Mouse (Mus musculus) gastrocnemius, postnatal 4 days (tissue): ENCODE results near the gene Stoml1. TPM values are rescaled to one million over a fixed set of nuclear protein-coding genes. Genes with fewer than 3 reads are reported as not detected.

ENCODE experiments used
- DNase-seq, 2 experiments: peaks; one replicate each; pipeline ENCODE4 v3.0.0; 2021 to 2022; ENCODE audit warnings: low spot score in 2 of 2, mixed read lengths in 2 of 2
- long read RNA-seq, 2 experiments: library from polyadenylated mRNA; stranded (forward); transcript quantifications; one replicate each; pipeline ENCODE4 v2.0.0; 2021
- total RNA-seq, 2 experiments: library from RNA; stranded (reverse); gene quantifications; 2 replicates each; pipeline ENCODE4 v1.2.3; 2021

The Stoml1 gene
- 10 to 100 TPM; 16.1 to 16.6 TPM for total RNA-seq
- long read RNA-seq, experiment 1, transcript Stoml1-201 (7 exons, 1,984 nt): major isoform, 17 of 35 reads
- long read RNA-seq, experiment 1, partial matches to known transcripts: 3 of 35 reads
- long read RNA-seq, experiment 1, other reads (novel, unspliced or antisense): 12 of 35 reads
- long read RNA-seq, experiment 2, transcript Stoml1-201 (7 exons, 1,984 nt): major isoform, 23 of 40 reads
- long read RNA-seq, experiment 2, transcript Stoml1-206 (8 exons, 2,236 nt): minor isoform, 5 of 40 reads
- long read RNA-seq, experiment 2, partial matches to known transcripts: 4 of 40 reads
- long read RNA-seq, experiment 2, other reads (novel, unspliced or antisense): 8 of 40 reads

- DNase-seq: peak; percentile 82 to 91
Observed at GRCm38 (mm10) chr9:58253033-58253804, at the start of gene Stoml1. Gene Stoml1, plus strand, starts transcription at chr9:58253164.

- DNase-seq: peak; percentile 62 to 79
Observed at GRCm38 (mm10) chr9:58203516-58204447, 49.2 kb upstream of the Stoml1 start, which contains the start of the genes Islr and Islr2. Gene Islr, minus strand, starts transcription at chr9:58204306. Gene Islr2, minus strand, starts transcription at chr9:58204319.

DNA sequence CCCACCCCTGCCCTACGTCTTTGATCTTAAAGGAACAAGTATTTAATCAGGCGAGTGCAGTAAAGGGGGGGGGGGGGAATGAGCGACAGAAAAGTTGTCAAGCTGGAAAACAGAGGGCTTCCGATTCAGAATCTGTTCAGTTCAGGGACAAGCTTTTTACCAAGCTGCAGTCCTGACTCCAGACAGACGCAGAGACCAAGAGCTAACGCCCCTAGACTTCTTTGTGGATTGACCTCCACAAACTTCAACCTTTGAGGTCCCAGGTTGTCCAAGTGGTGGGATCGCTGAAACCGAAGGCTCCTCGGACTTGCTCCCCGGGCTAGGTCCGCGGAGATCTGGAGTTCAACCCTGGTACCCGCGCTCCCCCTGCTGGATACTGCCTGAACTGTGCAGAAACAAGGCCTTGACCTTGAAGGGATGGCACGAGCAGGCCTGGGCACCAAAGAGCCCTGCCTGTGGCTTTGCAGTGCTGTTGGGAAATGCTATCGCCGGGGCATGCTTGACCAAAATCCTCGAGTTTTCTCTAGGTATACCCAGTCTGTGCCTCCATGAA is 48.4 kb upstream of the Stoml1 start:
- DNase-seq: peak; percentile 90 to 93

DNA sequence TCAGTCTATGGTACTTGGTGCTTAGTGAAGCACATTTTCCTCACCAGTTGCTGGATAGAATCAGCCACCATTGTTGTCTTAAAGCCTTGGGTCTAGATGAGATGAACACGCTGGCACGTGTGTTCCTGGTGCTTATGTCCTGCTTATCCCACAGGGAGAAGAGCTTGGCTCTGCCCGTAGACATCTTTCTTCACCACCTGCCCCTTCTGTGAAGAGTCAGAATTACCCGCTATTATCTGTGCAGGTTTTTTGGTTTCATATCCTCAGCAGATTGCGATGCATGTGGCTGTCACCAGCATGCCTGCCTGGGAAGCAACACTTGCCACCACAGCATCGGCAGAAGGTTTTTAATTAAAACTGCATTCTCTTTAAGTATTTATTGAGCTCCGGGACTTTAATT is 47.0 kb upstream of the Stoml1 start:
- DNase-seq: no peak

DNA sequence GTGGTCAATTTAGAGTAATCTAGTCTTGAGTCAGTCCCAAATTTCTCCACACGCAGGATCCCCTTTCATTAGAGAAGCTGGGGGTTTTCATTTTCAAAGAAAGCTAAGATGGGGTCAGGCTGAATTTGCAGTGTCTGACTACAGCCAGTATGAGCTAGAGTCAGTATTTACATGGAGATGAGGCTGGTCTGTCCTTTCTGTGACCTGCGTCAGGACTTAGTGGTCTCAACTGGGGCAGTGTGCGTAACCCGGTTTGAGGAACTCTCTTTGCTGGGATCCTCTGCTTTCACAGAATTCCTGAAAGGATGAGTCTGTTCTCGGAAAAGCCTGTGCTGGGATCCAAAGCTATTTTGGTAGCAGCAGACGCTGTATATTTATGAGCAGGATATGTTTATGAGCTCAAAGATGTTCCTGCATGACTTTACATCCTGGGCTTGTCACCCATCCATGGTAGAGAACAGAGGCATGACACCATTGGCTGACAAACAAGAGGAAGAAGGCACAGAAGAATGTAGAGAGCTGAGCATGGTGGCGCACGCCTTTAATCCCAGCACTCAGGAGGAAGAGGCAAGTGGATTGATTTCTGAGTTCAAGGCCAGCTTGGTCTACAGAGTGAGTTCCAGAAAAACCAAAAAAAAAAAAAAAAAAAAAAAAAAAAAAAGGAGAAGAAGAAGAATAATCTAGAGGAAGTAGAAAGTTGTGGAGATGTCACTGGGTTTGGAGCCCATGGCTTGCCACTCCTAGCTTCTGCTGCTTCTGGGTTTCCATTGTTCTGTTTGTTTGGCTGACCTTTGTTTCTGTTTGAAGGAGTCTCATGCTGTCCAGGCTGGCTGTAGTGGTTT is 43.3 kb upstream of the Stoml1 start:
- DNase-seq: no peak

GRCm38 (mm10) chr9:58210304-58210627 is 42.7 kb upstream of the Stoml1 start:
- DNase-seq: no peak

DNA sequence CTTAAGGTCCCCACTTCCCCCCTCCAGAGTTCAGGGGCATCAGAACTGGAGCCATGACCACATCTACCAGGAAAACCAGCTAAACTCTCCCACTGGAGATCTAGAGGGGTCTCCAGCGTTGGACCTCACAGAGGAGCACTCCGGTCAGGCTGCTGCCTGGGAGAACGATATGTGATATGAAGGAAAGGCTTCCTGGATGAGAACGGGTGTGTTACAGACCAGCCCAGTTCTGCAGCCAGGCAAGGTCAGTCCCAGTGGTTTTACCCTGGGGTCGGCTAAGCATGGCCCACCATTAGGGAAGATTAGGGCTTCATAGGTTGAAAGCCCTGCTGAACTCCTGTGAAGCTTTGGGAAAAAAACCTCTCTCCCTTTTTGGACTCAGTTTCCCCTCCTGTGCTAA is 39.6 kb upstream of the Stoml1 start:
- no peak for DNase-seq

DNA sequence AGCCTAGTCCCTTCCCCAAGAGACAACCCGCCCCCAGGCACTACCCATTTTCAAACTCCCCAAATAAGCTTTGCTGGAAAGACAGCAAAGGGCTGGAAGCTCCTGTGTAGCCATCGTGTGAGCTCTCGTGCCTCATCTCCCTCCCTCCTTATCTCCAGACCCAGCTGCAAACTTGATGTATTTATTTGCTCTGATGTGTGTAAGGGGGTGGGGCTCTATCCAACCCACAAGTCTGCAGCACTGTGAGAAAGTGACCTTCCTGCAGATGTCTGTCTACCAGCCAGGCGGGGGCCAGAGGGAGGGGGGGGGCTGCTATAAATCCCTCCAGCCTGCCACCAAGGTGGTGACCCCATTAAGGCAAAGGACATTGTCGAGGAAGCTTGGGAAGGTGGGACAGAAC is 39.1 kb upstream of the Stoml1 start:
- DNase-seq: no peak

- DNase-seq: no peak
Observed at GRCm38 (mm10) chr9:58214519-58215180, 38.3 kb upstream of the Stoml1 start.

- no peak for DNase-seq
Observed at GRCm38 (mm10) chr9:58216402-58216801, 36.6 kb upstream of the Stoml1 start.

DNA sequence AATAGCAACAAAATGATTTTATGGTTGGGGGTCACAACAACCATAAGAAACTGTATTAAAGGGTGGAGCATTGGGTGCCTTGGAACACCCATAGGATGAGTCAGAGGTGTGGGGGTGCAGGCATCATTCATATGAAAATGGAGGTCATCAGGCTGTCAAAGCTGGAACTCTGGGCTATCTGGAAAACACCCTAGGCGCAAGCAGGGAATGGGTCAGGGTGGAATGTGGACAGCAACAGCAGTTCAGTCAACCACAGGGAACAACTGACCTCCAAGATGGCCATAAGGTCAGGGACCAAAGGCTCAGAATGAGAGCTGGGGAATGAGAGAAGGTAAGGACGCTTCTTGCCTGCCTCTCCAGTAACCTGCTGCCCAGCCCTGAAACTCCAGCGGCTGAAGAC is 34.4 kb upstream of the Stoml1 start:
- no peak for DNase-seq

DNA sequence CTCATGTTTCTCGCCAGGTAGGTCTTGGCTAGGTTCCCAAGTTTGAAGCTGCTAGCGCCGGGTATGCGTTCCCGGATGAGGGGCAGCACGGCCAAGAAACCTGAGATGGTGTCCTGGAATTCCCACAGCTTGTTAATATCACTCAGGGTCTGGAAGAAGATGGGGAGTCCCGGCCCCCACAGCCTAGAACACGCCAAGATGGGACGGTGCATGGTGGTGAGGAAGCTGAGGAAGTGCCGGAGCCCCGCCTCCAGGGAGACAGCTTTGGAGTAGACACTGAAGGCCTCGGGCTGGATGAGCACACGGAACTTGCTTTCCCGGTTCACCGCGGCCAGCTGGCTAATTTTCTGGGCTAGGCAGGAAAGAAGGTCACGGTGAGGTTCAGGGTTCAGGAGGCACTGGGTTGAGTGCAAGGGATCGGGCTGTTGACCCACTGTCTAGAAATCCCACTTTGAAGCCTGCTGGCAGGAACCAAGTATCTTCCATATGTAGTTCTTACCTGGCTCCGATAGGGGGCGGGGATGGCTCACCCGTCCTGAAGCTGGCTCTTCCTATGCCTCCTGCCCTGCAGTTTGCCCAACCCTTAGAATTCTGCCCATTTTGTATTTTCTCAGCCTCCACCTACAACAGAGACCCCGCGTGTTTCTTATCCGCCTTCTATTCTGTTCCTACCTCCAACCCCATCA is 32.6 kb upstream of the Stoml1 start:
- DNase-seq: peak in 1 of 2 experiments; percentile 47

DNA sequence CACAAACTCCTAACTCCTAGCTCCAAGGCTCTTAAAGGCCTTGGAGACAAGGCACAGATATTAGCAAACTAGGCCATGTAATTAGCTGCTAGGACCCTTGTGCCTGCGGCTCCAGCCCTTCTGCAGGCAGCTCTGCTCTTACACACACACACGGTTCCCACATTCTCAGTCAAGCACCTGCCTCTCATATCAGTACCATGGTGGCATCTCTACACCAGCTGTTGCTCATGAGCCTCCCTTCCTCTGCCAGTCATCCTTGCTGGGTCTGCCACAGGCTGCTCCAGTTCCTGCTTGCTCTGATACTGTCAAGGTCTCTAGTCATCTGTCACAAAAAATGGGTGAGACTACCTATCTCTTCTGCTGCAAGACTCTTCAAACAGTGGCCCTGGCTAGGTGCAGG is 28.6 kb upstream of the Stoml1 start:
- DNase-seq: no peak

GRCm38 (mm10) chr9:58225915-58226913 is 26.8 kb upstream of the Stoml1 start:
- DNase-seq: peak in 1 of 2 experiments; percentile 45

- DNase-seq: no peak
Observed at GRCm38 (mm10) chr9:58228777-58229466, 24.0 kb upstream of the Stoml1 start.

- DNase-seq: no peak
Observed at GRCm38 (mm10) chr9:58231746-58232145, 21.2 kb upstream of the Stoml1 start.

- DNase-seq: no peak
Observed at GRCm38 (mm10) chr9:58232374-58232773, 20.6 kb upstream of the Stoml1 start.
